Mouse (Mus musculus) spleen, adult 2 months (tissue): ENCODE results near the gene Utp20.

Source experiments
- CTCF ChIP-seq: fragments of 200-500 bp; IDR thresholded peaks from 2 replicates; pipeline ENCODE4 v1.5.1; 2011; ENCODE audit warnings: mild to moderate bottlenecking, inconsistent platforms; ENCODE audit not compliant: insufficient read depth, insufficient read length, insufficient replicate concordance; ENCODE audit errors: extremely low read depth
- POLR2A ChIP-seq: fragments of 200-500 bp; IDR thresholded peaks from 2 replicates; pipeline ENCODE4 v1.6.1; 2011; ENCODE audit warnings: low read depth, low read length, inconsistent platforms

DNA sequence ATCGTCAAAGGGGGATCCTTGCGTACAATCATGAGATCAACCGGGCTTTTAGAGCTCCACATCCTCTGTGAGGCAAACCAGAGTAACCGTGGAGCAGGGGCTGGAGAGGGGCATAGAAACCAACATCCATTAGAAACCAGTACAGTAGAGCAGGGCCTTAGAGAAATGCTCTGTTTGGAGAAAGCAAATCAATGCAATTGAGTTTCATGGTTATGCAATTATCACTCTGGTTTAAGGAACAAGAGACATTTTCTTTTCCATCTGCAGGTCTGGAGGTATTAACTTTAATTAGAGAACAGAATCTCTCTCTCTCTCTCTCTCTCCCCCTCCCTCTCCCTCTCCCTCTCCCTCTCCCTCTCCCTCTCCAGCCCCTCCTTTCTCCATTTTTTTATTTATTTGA is 111.9 kb downstream of the Utp20 start:
- TF ChIP-seq CTCF (no peak), POLR2A (no peak)
